Mouse (Mus musculus) bone marrow macrophage, adult 2 months (primary cell): Measurements from ENCODE around the gene Zfp358.

Experiments used
- CTCF ChIP-seq: IDR thresholded peaks from 2 replicates; pipeline ENCODE4 v1.5.1; 2012; ENCODE audit warnings: low read depth, mild to moderate bottlenecking, low read length, moderate library complexity
- POLR2A ChIP-seq: IDR thresholded peaks from 2 replicates; pipeline ENCODE4 v1.6.1; 2012; ENCODE audit warnings: mild to moderate bottlenecking, low read depth, low read length, borderline replicate concordance

- no peak for TF ChIP-seq CTCF
- TF ChIP-seq POLR2A = no peak
Measured at GRCm38 (mm10) chr8:3449226-3449625, 43.7 kb upstream of the Zfp358 start.
